ENCODE assay signal across 16 mouse cellular contexts in genomic region chr14:27214232-27214631, GRCm38 (mm10).
"Had no signal": no experiment of that assay in that cellular context is flagged by ENCODE, and none has a peak within 500 bp of the region (broad histone marks: within the 10 kb centered on the region; RNA-seq: fewer than 3 reads in every experiment).

No protein-coding gene starts in this region.

- H3K9ac ChIP-seq: liver, embryonic 13.5 days; liver, embryonic 15.5 days; liver, postnatal 0 days; lung, embryonic 15.5 days; midbrain, embryonic 13.5 days; midbrain, embryonic 15.5 days; neural tube, embryonic 12.5 days had no signal

- H3K4me3 ChIP-seq: liver, embryonic 13.5 days; liver, embryonic 15.5 days; lung, embryonic 15.5 days; megakaryocyte, embryonic 14.5 days; midbrain, embryonic 13.5 days; midbrain, embryonic 15.5 days; neural tube, embryonic 12.5 days had no signal

- H3K27me3 ChIP-seq: liver, embryonic 13.5 days; liver, embryonic 15.5 days; lung, embryonic 15.5 days; midbrain, embryonic 13.5 days; midbrain, embryonic 15.5 days; neural tube, embryonic 12.5 days had no signal

- H3K9me3 ChIP-seq: liver, embryonic 13.5 days; liver, embryonic 15.5 days; lung, embryonic 15.5 days; megakaryocyte, embryonic 14.5 days; midbrain, embryonic 13.5 days; midbrain, embryonic 15.5 days; neural tube, embryonic 12.5 days had no signal

- ATAC-seq: liver, postnatal 0 days; midbrain, embryonic 13.5 days; midbrain, embryonic 15.5 days had no signal

- H3K4me1 ChIP-seq: liver, embryonic 13.5 days; liver, embryonic 15.5 days; lung, embryonic 15.5 days; midbrain, embryonic 13.5 days; midbrain, embryonic 15.5 days; neural tube, embryonic 12.5 days had no signal

- DNase-seq: liver, embryonic 13.5 days; liver, postnatal 0 days; lung, postnatal 10 days; right cerebral cortex, postnatal 14 days; thymus, adult 2 months; thymus, postnatal 25 days; thymus, postnatal 4 days had no signal

- H3K27ac ChIP-seq: liver, embryonic 13.5 days; liver, embryonic 15.5 days; lung, embryonic 15.5 days; macrophage; midbrain, embryonic 13.5 days; midbrain, embryonic 15.5 days; neural tube, embryonic 12.5 days had no signal

- H3K4me2 ChIP-seq: liver, embryonic 11.5 days; liver, embryonic 13.5 days; liver, embryonic 15.5 days; lung, embryonic 15.5 days; midbrain, embryonic 11.5 days; midbrain, embryonic 13.5 days; midbrain, embryonic 15.5 days; neural tube, embryonic 12.5 days had no signal

- H3K36me3 ChIP-seq: liver, embryonic 13.5 days; liver, embryonic 15.5 days; lung, embryonic 15.5 days; midbrain, embryonic 13.5 days; midbrain, embryonic 15.5 days; neural tube, embryonic 12.5 days had no signal
